Mouse (Mus musculus) C2C12 (cell line): Measurements from ENCODE around the gene Faiml.

Experiments used
- CEBPB ChIP-seq: IDR thresholded peaks from one replicate; pipeline ENCODE4 v1.6.1; 2011; ENCODE audit warnings: low read depth, mild to moderate bottlenecking, control low read depth, moderate library complexity
- CTCF ChIP-seq: IDR thresholded peaks from one replicate; pipeline ENCODE4 v1.5.1; 2011; ENCODE audit not compliant: control insufficient read depth, insufficient read depth, insufficient read length
- MAX ChIP-seq: IDR thresholded peaks from one replicate; pipeline ENCODE4 v1.6.1; 2011; ENCODE audit warnings: mild to moderate bottlenecking, control low read depth
- MYOD1 ChIP-seq: IDR thresholded peaks from one replicate; pipeline ENCODE4 v1.6.1; 2011; ENCODE audit warnings: low read depth; ENCODE audit not compliant: control insufficient read depth, insufficient read length
- MYOG ChIP-seq: IDR thresholded peaks from one replicate; pipeline ENCODE4 v1.6.1; 2011; ENCODE audit not compliant: control insufficient read depth, insufficient read length; ENCODE audit errors: extremely low read depth
- USF1 ChIP-seq: IDR thresholded peaks from one replicate; pipeline ENCODE4 v1.6.1; 2011; ENCODE audit warnings: low read depth, mild to moderate bottlenecking, control low read depth, moderate library complexity

DNA sequence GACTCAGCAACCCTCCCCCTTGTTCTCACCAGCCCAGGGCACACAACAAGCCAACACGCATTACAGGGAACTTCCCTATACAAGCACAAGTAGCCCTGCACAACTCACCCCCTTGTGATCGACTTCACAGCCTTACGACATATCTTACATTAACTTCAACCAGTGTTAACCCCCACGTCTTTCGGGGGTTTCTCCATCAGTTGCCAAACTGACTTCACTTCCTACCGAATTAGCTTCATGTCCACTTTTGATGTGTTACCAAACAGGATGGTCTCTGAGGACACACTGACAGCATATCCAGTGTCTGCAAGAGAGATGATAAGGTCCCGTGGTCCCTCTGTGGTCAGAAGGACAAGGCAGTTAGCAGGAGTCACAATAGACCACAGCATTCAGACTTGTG lies 54.9 kb downstream of the Faiml start:
- no peak for TF ChIP-seq CTCF
- TF ChIP-seq MYOD1 = no peak
- TF ChIP-seq USF1 = no peak
- no peak for TF ChIP-seq MYOG
- TF ChIP-seq MAX = no peak
- TF ChIP-seq CEBPB = no peak
